Mouse (Mus musculus): ENCODE measurements at regions not wholly inside any gene's neighbourhood (a gene's known extent, or its start where the extent isn't known, plus 50 kb on each side); places are given as distances from the start of the nearest gene placed in this dataset.

DNA sequence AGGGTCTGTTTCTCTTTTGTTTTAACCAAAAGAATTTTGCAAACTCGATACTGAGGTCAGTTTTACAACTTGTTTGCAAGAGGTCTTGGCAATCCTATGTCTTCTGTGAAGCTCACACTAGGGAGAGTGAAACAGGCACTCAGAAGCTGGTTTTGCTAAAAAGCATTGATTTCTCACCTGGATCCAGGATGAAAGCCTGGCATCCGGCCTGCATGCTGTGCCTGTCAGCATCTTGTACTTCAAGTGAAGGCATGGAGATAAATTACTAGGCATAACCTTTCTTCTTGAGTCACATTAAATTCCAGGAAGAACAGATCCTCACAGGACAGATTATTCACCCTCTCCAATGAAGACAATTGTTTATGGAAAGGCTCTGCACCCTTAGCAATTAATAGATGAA, 477.5 kb downstream of the Btbd3 start:
- H3K4me3 ChIP-seq, result no peak overlapping the region
- no peak for DNase-seq (ENCODE audit: extremely low spot score in 1 of 2, low spot score in 2 of 2)
- TF ChIP-seq CTCF (IDR thresholded peaks at IDR 0.05), result no peak
- intact Hi-C loops (cut with DNase I), result no loop called here
- H3K27ac ChIP-seq, result no peak overlapping the region

DNA sequence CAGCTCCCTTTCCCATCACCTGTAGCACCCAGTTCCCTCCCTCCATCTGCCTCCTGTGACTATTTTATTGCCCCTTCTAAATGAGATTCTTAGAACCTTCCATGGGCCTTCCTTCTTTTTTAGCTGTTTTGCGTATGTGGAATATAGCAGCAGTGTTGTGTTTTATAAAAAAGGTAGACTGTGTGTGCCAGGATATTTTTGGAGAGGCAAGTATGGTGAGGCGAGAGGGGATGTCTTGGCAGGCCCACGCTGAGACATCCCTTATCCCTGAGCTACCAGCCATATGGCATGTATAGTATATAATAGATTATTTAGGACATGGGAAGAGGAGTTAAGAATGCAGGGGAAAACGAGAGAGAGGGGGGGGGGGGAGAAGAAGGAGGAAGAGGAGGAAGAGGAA, 488.4 kb downstream of the Btbd3 start:
- peak overlapping the region; percentile 40; the same call in 1 of the 2 replicates for H3K27ac ChIP-seq
- H3K4me3 ChIP-seq, result no peak overlapping the region
- TF ChIP-seq CTCF (IDR thresholded peaks at IDR 0.05), result no peak
- intact Hi-C loops (cut with DNase I), result loop anchor here (1.0 to 5.0 kb wide), 3 partner anchors 48 to 268 kb away; no protein-coding TSS in a partner anchor
- DNase-seq (ENCODE audit: extremely low spot score in 1 of 2, low spot score in 2 of 2), result no peak

DNA sequence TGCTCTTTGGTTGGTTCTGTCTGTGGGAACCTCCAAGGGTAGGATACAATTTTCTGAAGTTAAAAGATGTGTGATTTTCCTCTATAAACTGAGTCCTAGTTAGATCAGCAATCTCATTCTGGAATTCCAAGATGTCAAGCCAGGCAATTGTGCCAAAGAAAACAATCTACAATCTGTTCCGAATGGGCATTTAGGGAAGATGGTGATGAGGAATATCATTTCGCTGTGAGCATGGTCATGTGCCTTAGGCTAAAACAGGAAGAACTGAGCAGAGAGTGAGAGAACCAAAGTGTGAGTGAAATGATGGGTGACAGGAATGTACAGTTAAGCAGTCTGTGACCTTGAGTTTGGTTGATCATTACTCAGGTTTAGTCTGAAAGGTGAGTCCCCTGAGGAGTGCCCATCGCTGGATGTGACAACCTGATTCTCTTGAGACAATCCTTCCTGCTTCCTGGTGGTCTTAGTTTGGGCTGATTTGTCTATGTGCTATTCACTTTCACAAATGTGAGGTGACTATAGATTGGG, 504.1 kb downstream of the Btbd3 start:
- H3K4me3 ChIP-seq, result no peak overlapping the region
- no peak for TF ChIP-seq CTCF (IDR thresholded peaks at IDR 0.05)
- no peak for DNase-seq (ENCODE audit: extremely low spot score in 1 of 2, low spot score in 2 of 2)
- no peak overlapping the region for H3K27ac ChIP-seq
- intact Hi-C loops (cut with DNase I), result no loop called here

DNA sequence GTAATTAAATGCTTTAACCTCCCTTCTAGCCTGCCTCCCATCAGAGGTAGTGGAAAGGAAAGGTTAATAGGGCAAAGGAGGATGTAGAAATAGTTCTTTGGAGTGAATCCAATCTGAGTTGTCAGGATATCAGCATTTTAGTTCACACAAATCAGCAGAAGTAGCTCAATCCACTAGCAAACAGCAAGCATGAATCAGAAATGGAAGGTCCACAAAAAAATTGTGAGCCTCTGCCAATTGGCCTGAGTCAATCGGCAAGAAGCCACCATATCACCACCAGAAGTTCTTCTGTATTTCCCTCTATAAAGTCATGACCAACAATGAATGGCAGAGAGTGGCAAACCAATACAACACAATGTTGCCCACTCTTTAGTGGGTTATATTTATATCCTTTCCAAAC, 505.0 kb downstream of the Btbd3 start:
- TF ChIP-seq CTCF (IDR thresholded peaks at IDR 0.05), result no peak
- intact Hi-C loops (cut with DNase I), result no loop called here
- Histone ChIP-seq H3K27ac (no peak overlapping the region), H3K4me3 (no peak overlapping the region)
- no peak for DNase-seq (ENCODE audit: extremely low spot score in 1 of 2, low spot score in 2 of 2)

DNA sequence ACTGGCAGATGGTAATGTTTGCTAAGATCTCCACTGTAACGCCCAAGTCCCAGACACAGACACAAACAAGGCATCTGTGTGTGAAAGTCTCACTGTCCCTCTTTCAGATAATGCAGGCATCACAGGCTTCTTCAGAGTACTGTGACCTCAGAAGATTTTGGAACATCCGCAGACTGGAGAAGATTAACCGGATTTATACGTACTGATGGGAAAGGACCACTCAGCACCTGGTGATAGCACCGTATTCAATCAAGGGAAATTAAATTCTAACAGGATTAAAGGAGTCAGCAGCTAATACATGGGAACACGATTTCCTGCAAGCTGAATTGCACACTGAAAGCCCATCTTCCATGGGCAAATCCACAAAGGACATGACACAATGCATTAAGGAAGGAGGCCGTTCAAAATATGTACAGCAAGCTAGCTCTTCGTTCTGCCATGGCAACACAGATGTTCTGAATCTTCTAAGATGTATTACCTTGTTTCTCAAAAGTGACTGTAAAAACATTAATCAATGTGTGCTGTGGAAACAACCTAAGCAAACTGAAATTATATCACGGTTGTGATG, 510.0 kb downstream of the Btbd3 start:
- no peak overlapping the region for H3K4me3 ChIP-seq
- H3K27ac ChIP-seq, result no peak overlapping the region
- no peak for TF ChIP-seq CTCF (IDR thresholded peaks at IDR 0.05)
- intact Hi-C loops (cut with DNase I), result no loop called here
- DNase-seq (ENCODE audit: extremely low spot score in 1 of 2, low spot score in 2 of 2), result no peak

DNA sequence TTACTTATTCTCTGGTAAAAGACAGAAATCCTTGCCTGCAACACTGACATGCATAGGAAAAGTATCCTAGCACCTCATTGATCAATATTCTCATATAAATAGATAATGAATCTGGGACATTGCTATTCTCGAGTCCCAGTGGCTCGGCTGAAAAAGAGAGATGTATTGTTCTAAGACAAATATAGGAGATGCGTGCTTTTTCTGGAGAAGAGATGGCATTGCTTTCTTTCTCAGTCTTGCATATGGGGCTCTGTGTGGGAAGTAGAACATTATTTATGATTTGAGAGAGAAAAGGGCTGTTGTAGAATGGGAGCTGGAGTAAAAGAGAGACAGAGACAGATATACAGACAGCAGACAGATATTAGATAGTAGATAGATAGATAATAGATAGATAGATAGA, 527.4 kb downstream of the Btbd3 start:
- intact Hi-C loops (cut with DNase I), result loop anchor here (10.0 kb wide), 1 partner anchor 499 kb away; no protein-coding TSS in a partner anchor
- TF ChIP-seq CTCF (IDR thresholded peaks at IDR 0.05), result no peak
- DNase-seq (ENCODE audit: extremely low spot score in 1 of 2, low spot score in 2 of 2), result no peak
- no peak overlapping the region for H3K4me3 ChIP-seq
- H3K27ac ChIP-seq, result no peak overlapping the region

DNA sequence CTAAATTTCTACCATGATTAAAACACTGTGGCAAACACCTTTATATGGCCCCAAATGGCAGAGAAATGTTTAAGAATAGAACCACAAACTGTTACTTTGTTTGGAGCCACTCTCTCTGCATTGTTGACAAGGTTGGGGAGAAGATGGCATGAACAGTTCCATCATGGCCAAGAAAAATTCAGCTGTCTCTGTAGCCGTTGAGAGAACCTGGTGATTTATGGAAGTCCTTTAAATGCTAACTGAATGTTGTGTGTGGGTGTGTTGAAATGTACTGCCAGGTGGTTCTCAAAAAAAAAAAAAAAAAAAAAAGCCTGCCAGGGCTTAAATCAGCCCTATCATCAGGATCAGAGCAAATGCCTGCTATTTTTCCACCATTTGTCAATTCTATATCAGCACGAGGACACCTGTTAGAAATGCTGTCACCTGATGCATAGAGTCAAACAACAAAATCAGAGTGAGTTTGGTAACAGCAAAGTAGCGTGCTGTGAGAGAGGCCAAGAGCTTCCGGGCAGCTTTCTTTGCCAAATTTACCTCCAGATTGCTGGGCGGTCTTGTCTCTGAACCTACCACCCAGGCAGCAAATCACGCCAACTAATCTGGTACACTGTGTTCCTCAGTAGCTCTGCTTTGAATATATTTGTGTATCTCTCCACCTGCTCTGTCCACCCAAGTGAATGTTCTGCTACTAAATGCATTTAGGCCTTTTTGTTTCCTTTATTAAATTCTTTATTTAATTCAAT, 536.5 kb downstream of the Btbd3 start:
- Histone ChIP-seq H3K27ac (peak overlapping the region; percentile 67), H3K4me3 (no peak overlapping the region)
- intact Hi-C loops (cut with DNase I), result loop anchor here (1.0 to 10.0 kb wide), 7 partner anchors 27 to 752 kb away; no protein-coding TSS in a partner anchor
- no peak for TF ChIP-seq CTCF (IDR thresholded peaks at IDR 0.05)
- peak; percentile 14 to 43 for DNase-seq (ENCODE audit: extremely low spot score in 1 of 2, low spot score in 2 of 2)

DNA sequence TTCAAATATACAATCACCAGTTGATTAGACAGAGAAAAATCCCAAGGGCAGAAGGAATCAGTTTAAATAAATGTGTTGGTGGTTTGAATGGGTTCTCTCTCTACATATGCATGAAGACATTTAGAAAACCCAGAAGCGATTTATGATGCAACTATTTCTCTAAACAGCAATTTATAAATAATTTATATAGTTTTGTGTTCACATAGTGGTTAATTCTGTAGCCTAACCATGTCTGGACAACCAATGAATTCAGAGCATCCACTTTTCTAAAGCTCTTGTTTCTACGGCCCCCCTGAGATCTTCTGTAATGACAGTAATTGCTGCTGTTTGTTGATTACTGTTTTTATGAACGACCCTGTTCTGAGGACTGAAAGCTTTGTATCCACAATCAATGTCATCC, 549.8 kb downstream of the Btbd3 start:
- TF ChIP-seq CTCF (IDR thresholded peaks at IDR 0.05), result no peak
- Histone ChIP-seq H3K4me3 (no peak overlapping the region), H3K27ac (no peak overlapping the region)
- intact Hi-C loops (cut with DNase I), result no loop called here
- DNase-seq (ENCODE audit: extremely low spot score in 1 of 2, low spot score in 2 of 2), result no peak

DNA sequence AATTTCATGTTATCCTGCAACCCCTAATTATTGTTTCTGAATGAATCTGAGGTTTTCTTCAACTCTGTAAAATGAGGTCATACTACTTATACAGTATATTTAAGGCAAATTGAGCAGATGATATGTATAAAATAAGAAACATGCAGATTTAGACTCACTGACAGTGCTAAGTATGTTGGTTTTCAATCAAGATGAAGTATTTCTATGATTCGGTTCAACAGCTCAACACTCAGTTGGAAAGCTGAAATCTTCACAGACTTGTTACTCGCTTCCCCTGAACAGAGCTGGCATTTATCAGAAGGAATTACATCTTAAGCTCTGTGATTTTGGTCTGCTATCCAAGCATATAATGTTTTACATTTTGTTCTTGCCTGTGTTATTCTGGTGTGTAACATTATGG, 553.4 kb downstream of the Btbd3 start:
- no peak for DNase-seq (ENCODE audit: extremely low spot score in 1 of 2, low spot score in 2 of 2)
- Histone ChIP-seq H3K27ac (no peak overlapping the region), H3K4me3 (no peak overlapping the region)
- TF ChIP-seq CTCF (IDR thresholded peaks at IDR 0.05), result no peak
- intact Hi-C loops (cut with DNase I), result no loop called here

DNA sequence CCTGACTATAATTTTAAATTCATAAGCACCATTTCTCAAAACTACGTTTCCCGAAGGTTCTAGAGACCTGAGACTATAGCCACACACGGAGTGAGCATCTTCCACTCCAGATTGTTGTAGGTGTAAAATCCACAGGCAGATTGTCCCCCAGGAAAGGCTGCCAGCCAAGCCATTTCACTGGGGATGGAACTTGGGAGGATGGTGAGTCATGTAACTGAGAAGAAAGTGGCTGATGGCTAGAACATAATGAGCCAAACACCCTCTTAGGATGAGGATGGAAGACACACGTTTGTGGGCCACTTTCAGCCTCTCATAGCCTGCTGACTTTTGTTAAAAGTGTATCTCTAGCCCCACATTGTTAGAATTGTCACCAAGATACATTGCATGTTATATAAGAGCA, 564.1 kb downstream of the Btbd3 start:
- intact Hi-C loops (cut with DNase I), result loop anchor here (1.0 to 10.0 kb wide), 10 partner anchors 27 to 780 kb away; no protein-coding TSS in a partner anchor
- DNase-seq (ENCODE audit: extremely low spot score in 1 of 2, low spot score in 2 of 2), result peak; percentile 47 to 72
- no peak for TF ChIP-seq CTCF (IDR thresholded peaks at IDR 0.05)
- Histone ChIP-seq H3K4me3 (no peak overlapping the region), H3K27ac (peak overlapping the region; percentile 83)

DNA sequence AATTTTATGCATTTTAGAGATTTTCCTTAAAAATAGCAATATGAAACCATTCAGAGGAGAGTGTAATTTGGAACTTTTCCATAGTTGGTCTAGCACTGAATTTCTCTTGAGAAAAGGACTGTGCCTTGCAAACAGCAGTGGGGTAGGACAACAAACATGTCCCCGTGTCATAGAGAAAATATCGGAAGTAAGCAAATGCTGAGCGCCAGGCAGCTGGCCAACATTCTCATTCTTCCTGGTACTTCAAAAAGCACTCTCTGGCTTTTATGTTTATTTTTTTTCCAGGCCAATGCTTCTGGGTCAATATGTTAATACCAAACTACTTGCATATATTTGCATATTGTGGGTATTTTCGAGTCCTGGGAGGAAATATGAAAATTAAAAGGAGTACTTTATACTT, 568.5 kb downstream of the Btbd3 start:
- DNase-seq (ENCODE audit: extremely low spot score in 1 of 2, low spot score in 2 of 2), result peak; percentile 15 to 16
- no peak overlapping the region for H3K27ac ChIP-seq
- intact Hi-C loops (cut with DNase I), result loop anchor here (5.0 to 10.0 kb wide), 2 partner anchors 118 to 270 kb away; no protein-coding TSS in a partner anchor
- TF ChIP-seq CTCF (IDR thresholded peaks at IDR 0.05), result no peak
- no peak overlapping the region for H3K4me3 ChIP-seq

DNA sequence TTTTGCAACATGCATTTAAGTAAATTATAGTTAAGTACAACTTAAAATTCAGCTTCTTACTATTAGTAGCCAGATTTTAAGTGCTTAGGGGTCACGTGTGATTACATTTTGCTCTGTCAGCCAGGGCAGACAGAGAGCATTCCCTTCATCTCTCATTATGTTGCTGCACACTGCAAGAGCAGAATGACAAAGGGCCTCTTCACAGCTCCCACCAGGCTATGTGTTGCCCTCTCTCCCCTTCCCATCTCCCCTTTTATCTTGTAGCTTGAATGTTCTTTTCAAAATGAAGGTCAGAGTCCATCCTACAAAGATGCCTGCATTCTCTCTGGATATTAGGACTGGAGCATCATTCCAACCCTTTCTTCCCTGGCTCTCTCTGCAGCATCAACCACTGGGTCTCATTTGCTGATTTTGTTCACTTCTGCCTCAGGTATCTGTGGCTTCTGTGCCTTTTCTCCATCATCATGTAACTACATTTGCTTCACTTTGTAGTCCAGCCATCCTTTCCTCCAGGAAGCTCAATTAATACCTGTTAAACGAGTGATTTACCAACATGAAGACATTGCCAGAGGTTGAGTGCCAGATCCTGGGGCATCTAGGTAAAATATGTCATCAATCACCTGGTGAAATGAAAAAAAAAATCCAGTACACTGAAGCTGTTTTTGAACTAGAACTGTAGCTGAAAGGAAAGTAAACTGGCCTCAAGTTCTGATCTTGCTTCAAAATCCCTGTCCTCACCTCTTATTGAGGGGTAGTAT, 571.6 kb downstream of the Btbd3 start:
- intact Hi-C loops (cut with DNase I), result loop anchor here (10.0 kb wide), 1 partner anchor 273 kb away; no protein-coding TSS in a partner anchor
- no peak for TF ChIP-seq CTCF (IDR thresholded peaks at IDR 0.05)
- DNase-seq (ENCODE audit: extremely low spot score in 1 of 2, low spot score in 2 of 2), result no peak
- Histone ChIP-seq H3K27ac (no peak overlapping the region), H3K4me3 (no peak overlapping the region)

Data from left cerebral cortex, adult 2 months (tissue).